Mouse (Mus musculus): ENCODE data around the gene Micu2. TPM values are rescaled to one million over a fixed set of nuclear protein-coding genes. Genes with fewer than 3 reads are reported as not detected.

Micu2 gene
- polyA plus RNA-seq, 1 experiment from 2014 or later = 54.1 TPM

DNA sequence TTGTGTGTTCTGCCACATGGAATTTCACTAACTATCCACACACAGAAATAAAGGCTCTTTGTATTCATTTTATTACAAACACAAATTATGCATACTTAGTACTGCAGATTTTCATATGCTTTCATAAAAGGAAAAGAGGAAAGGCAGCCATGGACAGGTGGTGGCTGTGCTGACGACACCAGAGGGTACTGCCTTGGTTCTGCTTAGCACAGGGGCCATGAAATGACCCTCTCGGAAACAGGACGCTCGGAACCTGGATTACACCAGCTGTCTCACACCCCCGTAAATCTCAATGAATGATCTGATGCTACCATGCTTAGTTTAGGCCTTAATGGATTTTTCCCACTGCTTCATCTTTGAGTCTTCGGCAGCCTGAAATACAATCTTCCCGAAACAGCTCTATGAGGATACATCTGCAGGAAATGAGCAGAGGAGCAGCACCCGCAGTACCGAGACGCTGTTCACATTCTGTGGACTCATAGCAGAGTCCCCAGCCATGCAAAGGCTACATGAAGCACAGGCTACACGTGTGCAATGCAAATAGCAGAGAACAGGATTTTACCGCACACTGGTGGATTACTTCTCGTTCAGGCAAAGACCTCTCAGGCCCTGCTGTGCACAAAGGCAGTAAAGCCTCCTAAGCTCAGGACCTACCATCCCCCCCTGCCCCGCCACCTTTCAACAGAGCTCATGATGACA lies 17.2 kb downstream of the Micu2 start:
- Histone ChIP-seq H3K4me3 (ENCODE audit: low read depth, low read length) (no peak overlapping the region), H3K36me3 (ENCODE audit: insufficient read depth) (0 out of 2 replicates have a peak, but pooled peaks cover 3% of the 10 kb centered on the region), H3K4me2 (no peak overlapping the region; the same call in 1 of the 2 replicates), H3K27ac (ENCODE audit: low read depth) (no peak overlapping the region), H3K4me1 (ENCODE audit: insufficient read depth) (0 out of 2 replicates have a peak, but pooled peaks cover 4% of the 10 kb centered on the region), H3K27me3 (ENCODE audit: insufficient read depth, low read length) (no peaks in the 10 kb centered on the region), H3K9me3 (ENCODE audit: low read depth, low read length) (no peaks in the 10 kb centered on the region), H3K9ac (no peak overlapping the region)
- TF ChIP-seq CTCF (IDR thresholded peaks at IDR 0.05; ENCODE audit: low read depth) = no peak
- 41% methylated on average over 14 of the region's 14 CpGs for WGBS
- peak; percentile 32 for DNase-seq
- ATAC-seq (ENCODE audit: insufficient read depth) = no peak

DNA sequence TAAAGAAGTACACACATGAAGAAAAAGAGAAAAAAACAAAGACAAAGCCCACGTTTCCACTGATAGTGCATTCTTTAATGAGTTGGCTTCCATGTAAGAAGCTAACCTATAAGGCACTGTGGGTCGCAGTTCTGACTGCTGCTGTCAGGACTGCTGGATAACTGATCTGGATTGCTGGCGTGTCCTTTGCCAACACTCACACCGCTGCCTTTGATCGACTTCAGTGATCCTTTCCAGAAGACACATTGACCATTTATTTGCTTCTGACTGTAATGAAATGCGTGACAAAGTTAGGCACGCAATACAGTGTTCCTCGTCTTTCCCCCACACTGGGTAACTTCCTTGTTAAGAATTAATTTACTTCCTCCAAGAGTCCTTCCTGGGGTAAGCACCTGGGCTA lies 18.3 kb downstream of the Micu2 start:
- no peak overlapping the region for H3K4me3 ChIP-seq (ENCODE audit: low read depth, low read length)
- no peaks in the 10 kb centered on the region for H3K9me3 ChIP-seq (ENCODE audit: low read depth, low read length)
- no peak for DNase-seq
- 68% methylated on average over 8 of the region's 8 CpGs for WGBS
- peaks cover 4% of the 10 kb centered on the region; the same call in 1 of the 2 replicates for H3K4me1 ChIP-seq (ENCODE audit: insufficient read depth)
- H3K4me2 ChIP-seq = no peak overlapping the region
- no peak overlapping the region for H3K9ac ChIP-seq
- ATAC-seq (ENCODE audit: insufficient read depth) = no peak
- no peak for TF ChIP-seq CTCF (IDR thresholded peaks at IDR 0.05; ENCODE audit: low read depth)
- H3K36me3 ChIP-seq (ENCODE audit: insufficient read depth) = no peaks in the 10 kb centered on the region
- no peaks in the 10 kb centered on the region for H3K27me3 ChIP-seq (ENCODE audit: insufficient read depth, low read length)
- no peak overlapping the region for H3K27ac ChIP-seq (ENCODE audit: low read depth)

DNA sequence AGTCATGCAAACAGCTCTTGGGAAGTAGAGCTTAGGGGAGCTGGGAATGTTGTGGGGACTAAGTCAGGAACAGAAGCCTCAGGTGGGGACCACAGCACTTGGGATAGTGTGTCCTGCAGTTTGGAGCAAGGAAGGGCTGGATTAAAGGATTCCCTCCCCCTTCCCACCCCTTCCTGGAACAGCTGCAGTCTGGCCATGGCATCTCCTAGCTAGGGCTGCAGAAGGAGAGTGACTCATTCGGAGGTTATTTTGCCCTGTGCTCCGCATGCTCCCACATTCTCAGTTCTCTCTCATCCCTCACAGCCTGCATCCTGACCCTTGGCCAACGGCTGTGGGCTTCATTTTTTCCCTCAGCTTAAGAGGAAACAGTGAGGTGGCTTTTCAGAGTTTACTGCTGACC lies 18.9 kb downstream of the Micu2 start:
- no peak for TF ChIP-seq CTCF (IDR thresholded peaks at IDR 0.05; ENCODE audit: low read depth)
- Histone ChIP-seq H3K9ac (no peak overlapping the region), H3K4me3 (ENCODE audit: low read depth, low read length) (no peak overlapping the region), H3K4me1 (ENCODE audit: insufficient read depth) (peaks cover 4% of the 10 kb centered on the region; the same call in 1 of the 2 replicates), H3K4me2 (no peak overlapping the region), H3K27me3 (ENCODE audit: insufficient read depth, low read length) (no peaks in the 10 kb centered on the region), H3K36me3 (ENCODE audit: insufficient read depth) (no peaks in the 10 kb centered on the region), H3K27ac (ENCODE audit: low read depth) (no peak overlapping the region), H3K9me3 (ENCODE audit: low read depth, low read length) (no peaks in the 10 kb centered on the region)
- ATAC-seq (ENCODE audit: insufficient read depth) (no peak), DNase-seq (no peak)
- 46% methylated on average over 3 of the region's 3 CpGs for WGBS

DNA sequence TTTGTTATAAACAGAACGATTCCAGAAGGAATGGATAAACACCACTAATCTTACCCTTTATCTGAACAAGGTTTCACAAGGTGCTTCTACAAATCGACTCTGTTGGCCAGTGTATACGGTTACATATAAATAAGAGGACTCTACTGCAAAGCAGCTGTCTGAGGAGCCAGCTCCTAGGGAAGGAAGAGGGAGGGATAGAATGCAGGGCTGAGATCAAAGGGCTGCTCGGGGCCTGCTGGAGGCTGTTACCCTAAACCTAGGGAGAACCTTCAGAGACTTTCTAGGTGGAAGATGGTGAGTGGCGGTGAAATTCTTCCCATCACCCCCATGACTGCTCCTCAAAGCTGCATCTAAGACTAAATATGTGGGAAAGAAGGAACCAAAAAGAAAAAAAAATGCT lies 20.9 kb downstream of the Micu2 start:
- no peak overlapping the region for H3K9ac ChIP-seq
- no peak for TF ChIP-seq CTCF (IDR thresholded peaks at IDR 0.05; ENCODE audit: low read depth)
- DNase-seq (no peak), ATAC-seq (ENCODE audit: insufficient read depth) (no peak)
- no peaks in the 10 kb centered on the region for H3K27me3 ChIP-seq (ENCODE audit: insufficient read depth, low read length)
- H3K27ac ChIP-seq (ENCODE audit: low read depth) = no peak overlapping the region
- no peaks in the 10 kb centered on the region for H3K9me3 ChIP-seq (ENCODE audit: low read depth, low read length)
- no peak overlapping the region for H3K4me3 ChIP-seq (ENCODE audit: low read depth, low read length)
- no peak overlapping the region for H3K4me2 ChIP-seq
- H3K36me3 ChIP-seq (ENCODE audit: insufficient read depth) = no peaks in the 10 kb centered on the region
- 27% methylated on average over 5 of the region's 5 CpGs for WGBS
- peaks cover 4% of the 10 kb centered on the region; the same call in 1 of the 2 replicates for H3K4me1 ChIP-seq (ENCODE audit: insufficient read depth)

DNA sequence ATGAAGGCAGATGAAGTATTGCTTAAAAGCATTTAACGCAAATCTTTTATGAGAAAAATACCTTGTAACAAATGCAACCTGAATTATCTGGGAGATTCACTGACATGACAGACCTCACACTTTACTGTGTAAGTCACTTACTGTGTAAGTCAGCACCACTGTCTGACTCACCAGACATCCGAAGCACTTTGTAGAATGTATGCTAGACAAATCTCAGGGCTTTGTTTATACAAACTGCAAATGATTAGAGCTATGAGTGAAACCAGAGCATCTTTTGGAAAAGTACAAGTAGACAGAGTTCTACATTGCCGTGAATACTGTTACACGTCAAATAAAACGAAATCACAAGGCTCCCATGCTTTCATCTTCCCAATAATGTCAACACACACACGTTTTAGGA lies 23.4 kb downstream of the Micu2 start:
- ATAC-seq (ENCODE audit: insufficient read depth) (no peak), DNase-seq (peak; percentile 40)
- Histone ChIP-seq H3K4me3 (ENCODE audit: low read depth, low read length) (no peak overlapping the region), H3K36me3 (ENCODE audit: insufficient read depth) (no peaks in the 10 kb centered on the region), H3K9ac (no peak overlapping the region), H3K9me3 (ENCODE audit: low read depth, low read length) (no peaks in the 10 kb centered on the region), H3K4me1 (ENCODE audit: insufficient read depth) (no peaks in the 10 kb centered on the region; the same call in 1 of the 2 replicates), H3K4me2 (no peak overlapping the region), H3K27ac (ENCODE audit: low read depth) (no peak overlapping the region), H3K27me3 (ENCODE audit: insufficient read depth, low read length) (no peaks in the 10 kb centered on the region)
- TF ChIP-seq CTCF (IDR thresholded peaks at IDR 0.05; ENCODE audit: low read depth) = no peak
- 29% methylated on average over 6 of the region's 6 CpGs for WGBS

- H3K9ac ChIP-seq = no peak overlapping the region
- DNase-seq (no peak), ATAC-seq (ENCODE audit: insufficient read depth) (no peak)
- WGBS = 66% methylated on average over 12 of the region's 12 CpGs
- H3K4me3 ChIP-seq (ENCODE audit: low read depth, low read length) = no peak overlapping the region
- H3K36me3 ChIP-seq (ENCODE audit: insufficient read depth) = 0 out of 2 replicates have a peak, but pooled peaks cover 3% of the 10 kb centered on the region
- H3K4me1 ChIP-seq (ENCODE audit: insufficient read depth) = no peaks in the 10 kb centered on the region; the same call in 1 of the 2 replicates
- no peak overlapping the region for H3K27ac ChIP-seq (ENCODE audit: low read depth)
- H3K27me3 ChIP-seq (ENCODE audit: insufficient read depth, low read length) = no peaks in the 10 kb centered on the region
- no peak for TF ChIP-seq CTCF (IDR thresholded peaks at IDR 0.05; ENCODE audit: low read depth)
- no peak overlapping the region for H3K4me2 ChIP-seq
- no peaks in the 10 kb centered on the region for H3K9me3 ChIP-seq (ENCODE audit: low read depth, low read length)
These were observed 27.0 kb downstream of the Micu2 start for GRCm38 (mm10) chr14:57971986-57972525.

DNA sequence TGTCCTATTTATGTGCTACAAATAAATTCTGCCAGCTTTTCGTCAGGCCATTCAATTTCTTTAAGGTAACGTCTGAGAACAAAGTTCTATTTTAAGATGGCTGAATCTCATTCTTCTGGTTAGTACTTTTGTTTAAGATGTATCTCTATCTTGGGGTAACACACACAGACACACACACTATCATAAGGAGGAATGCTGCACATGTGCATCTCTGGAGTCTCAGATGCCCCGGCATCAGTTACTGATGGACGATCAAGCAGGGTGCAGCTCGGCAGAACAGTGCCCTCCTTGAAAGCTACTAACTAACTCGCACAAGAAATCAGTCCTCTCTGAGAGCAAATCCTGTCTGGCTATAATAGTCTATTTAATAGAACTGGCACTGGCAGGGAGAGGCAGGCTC lies 30.2 kb downstream of the Micu2 start:
- Histone ChIP-seq H3K4me3 (ENCODE audit: low read depth, low read length) (no peak overlapping the region), H3K27me3 (ENCODE audit: insufficient read depth, low read length) (no peaks in the 10 kb centered on the region), H3K36me3 (ENCODE audit: insufficient read depth) (0 out of 2 replicates have a peak, but pooled peaks cover 3% of the 10 kb centered on the region), H3K4me2 (no peak overlapping the region), H3K27ac (ENCODE audit: low read depth) (no peak overlapping the region), H3K9me3 (ENCODE audit: low read depth, low read length) (no peaks in the 10 kb centered on the region), H3K9ac (no peak overlapping the region), H3K4me1 (ENCODE audit: insufficient read depth) (no peaks in the 10 kb centered on the region)
- no peak for TF ChIP-seq CTCF (IDR thresholded peaks at IDR 0.05; ENCODE audit: low read depth)
- DNase-seq = no peak
- no peak for ATAC-seq (ENCODE audit: insufficient read depth)
- 70% methylated on average over 6 of the region's 6 CpGs for WGBS

Measured in lung, embryonic 14.5 days (tissue).